Mouse (Mus musculus): ENCODE data around the gene Noto. TPM values are rescaled to one million over a fixed set of nuclear protein-coding genes. Genes with fewer than 3 reads are reported as not detected.
"Not testable (repeated sequence)": the region's sequence is repeated elsewhere in the genome, so short reads cannot be mapped to it uniquely, and the experiment has no call there.

Gene Noto
- total RNA-seq, 2 experiments from 2014 or later: not detected

- ATAC-seq (replicated peaks; ENCODE audit: poor library complexity): no peak
Measured at GRCm38 (mm10) chr6:85419150-85419549, 4.5 kb upstream of the Noto start.

GRCm38 (mm10) chr6:85431274-85431841, 7.7 kb downstream of the Noto start:
- ATAC-seq (replicated peaks; ENCODE audit: poor library complexity): no peak

- peak; percentile 97 for ATAC-seq (replicated peaks; ENCODE audit: poor library complexity)
Measured at GRCm38 (mm10) chr6:85431842-85432431, 8.3 kb downstream of the Noto start, which contains the start of gene Smyd5. Smyd5 (plus strand) TSS chr6:85431989.

GRCm38 (mm10) chr6:85433865-85434264, 10.2 kb downstream of the Noto start:
- peak; percentile 54 for ATAC-seq (replicated peaks; ENCODE audit: poor library complexity)

- no peak; the same call in 1 of the 2 replicates for ATAC-seq (replicated peaks; ENCODE audit: poor library complexity)
Measured at GRCm38 (mm10) chr6:85436204-85436603, 12.5 kb downstream of the Noto start.

GRCm38 (mm10) chr6:85436631-85437030, 12.9 kb downstream of the Noto start:
- no peak for ATAC-seq (replicated peaks; ENCODE audit: poor library complexity)

- no peak for ATAC-seq (replicated peaks; ENCODE audit: poor library complexity)
Measured at GRCm38 (mm10) chr6:85441142-85441541, 17.5 kb downstream of the Noto start.

- ATAC-seq (replicated peaks; ENCODE audit: poor library complexity): no peak
Measured at GRCm38 (mm10) chr6:85443488-85444233, 20.0 kb downstream of the Noto start.

DNA sequence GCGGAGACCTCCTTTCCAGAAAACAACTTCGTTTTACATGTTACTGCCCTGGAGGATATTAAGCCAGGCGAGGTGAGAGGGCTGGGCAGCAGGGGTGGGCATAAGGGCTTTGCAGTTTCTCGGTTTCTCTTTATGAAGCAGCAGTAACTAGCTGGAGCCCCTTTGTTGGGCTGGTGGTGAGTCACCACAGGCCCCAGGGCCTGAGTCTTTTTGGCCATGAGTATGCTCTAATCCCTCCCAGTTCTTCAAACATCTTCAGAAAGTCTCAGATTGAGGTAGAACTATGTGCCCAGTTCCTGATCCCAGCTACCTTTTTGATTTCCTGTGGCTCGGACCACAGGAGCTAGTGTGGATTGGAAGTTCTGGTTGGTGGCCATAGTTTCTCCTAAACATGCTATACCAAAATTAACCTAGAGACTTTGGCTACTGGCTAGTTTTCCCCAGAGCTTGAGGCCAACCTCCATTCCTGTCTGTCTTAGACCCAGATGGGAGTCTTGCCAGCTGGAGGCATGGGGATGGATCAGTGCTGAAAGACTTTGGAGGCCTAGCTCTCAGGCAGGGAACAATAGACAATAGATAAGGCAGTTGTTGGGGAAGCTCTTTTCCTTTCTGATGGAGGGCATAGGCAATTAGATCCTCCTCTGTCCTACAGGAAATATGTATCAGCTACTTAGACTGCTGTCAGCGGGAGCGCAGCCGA, 20.7 kb downstream of the Noto start:
- ATAC-seq (replicated peaks; ENCODE audit: poor library complexity): no peak

DNA sequence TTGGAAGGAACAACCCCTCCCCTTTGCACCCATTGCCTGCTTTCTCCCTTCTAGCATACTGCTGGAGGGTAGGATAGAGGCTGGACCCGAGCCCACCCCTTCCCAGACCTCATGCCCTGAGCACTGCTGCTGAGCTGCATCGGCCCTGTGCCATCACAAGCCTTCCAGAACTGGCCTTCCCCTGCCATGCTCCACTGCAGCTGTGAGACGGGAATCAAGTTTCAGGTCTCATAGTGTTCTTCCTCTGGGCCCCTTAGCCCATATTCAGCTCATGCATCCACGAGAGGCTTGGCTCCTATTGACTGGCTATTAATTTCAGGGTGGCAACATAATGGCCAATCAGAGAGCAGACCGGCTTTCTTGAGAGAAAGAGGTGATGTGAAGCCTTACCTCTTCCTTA, 21.6 kb downstream of the Noto start:
- no peak for ATAC-seq (replicated peaks; ENCODE audit: poor library complexity)

GRCm38 (mm10) chr6:85447351-85447750, 23.7 kb downstream of the Noto start:
- ATAC-seq (replicated peaks; ENCODE audit: poor library complexity): no peak

- not testable (repeated sequence) for ATAC-seq (replicated peaks; ENCODE audit: poor library complexity)
Measured at GRCm38 (mm10) chr6:85450140-85450539, 26.5 kb downstream of the Noto start.

GRCm38 (mm10) chr6:85450697-85451663, 27.3 kb downstream of the Noto start, which contains the start of gene Cct7:
Cct7 (plus strand) TSS chr6:85451514.
- ATAC-seq (replicated peaks; ENCODE audit: poor library complexity): peak; percentile 78

GRCm38 (mm10) chr6:85451664-85452410, 28.2 kb downstream of the Noto start, which contains the start of gene Pradc1:
Pradc1 (minus strand) TSS chr6:85451970.
- ATAC-seq (replicated peaks; ENCODE audit: poor library complexity): peak; percentile 72

- ATAC-seq (replicated peaks; ENCODE audit: poor library complexity): peak; percentile 2
Measured at GRCm38 (mm10) chr6:85452411-85452665, 28.7 kb downstream of the Noto start.

GRCm38 (mm10) chr6:85452816-85453215, 29.1 kb downstream of the Noto start:
- ATAC-seq (replicated peaks; ENCODE audit: poor library complexity): no peak

DNA sequence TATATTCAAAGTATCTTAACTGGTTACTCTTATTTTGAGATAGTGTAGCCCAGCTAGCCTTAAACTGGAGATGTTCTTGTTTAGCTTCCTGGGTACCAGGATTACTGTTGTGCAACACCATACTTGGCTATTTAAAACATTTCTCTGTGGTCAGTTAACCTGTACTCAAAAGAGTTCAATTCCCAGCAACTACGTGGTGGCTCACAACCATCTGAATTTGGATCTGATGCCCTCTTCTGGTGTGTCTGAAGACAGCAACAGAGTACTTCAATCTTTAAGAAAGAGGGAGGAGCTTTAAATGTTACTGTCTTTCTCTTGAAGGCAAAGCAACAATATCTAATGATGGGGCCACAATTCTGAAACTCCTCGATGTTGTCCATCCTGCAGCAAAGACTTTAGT, 35.9 kb downstream of the Noto start:
- ATAC-seq (replicated peaks; ENCODE audit: poor library complexity): no peak

DNA sequence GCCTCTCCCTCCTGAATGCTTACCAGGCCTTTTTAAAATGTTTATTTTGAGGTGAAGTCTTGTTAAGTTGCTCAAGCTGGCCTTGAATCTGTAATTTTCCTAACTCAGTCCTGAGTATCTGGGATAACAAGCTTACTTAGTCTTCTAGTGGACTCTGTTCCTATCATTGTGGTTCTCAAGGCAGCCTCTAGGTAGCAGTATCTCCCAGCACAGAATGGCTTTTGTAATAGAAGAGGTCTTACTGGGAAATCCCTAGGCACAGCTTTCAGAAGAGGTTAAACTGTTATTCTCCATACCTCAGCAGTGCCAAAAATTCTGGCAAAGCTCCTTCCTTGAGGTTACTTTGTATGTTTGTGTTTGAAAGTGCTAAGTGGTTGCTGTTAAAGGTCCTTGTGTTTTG, 41.7 kb downstream of the Noto start:
- ATAC-seq (replicated peaks; ENCODE audit: poor library complexity): no peak

DNA sequence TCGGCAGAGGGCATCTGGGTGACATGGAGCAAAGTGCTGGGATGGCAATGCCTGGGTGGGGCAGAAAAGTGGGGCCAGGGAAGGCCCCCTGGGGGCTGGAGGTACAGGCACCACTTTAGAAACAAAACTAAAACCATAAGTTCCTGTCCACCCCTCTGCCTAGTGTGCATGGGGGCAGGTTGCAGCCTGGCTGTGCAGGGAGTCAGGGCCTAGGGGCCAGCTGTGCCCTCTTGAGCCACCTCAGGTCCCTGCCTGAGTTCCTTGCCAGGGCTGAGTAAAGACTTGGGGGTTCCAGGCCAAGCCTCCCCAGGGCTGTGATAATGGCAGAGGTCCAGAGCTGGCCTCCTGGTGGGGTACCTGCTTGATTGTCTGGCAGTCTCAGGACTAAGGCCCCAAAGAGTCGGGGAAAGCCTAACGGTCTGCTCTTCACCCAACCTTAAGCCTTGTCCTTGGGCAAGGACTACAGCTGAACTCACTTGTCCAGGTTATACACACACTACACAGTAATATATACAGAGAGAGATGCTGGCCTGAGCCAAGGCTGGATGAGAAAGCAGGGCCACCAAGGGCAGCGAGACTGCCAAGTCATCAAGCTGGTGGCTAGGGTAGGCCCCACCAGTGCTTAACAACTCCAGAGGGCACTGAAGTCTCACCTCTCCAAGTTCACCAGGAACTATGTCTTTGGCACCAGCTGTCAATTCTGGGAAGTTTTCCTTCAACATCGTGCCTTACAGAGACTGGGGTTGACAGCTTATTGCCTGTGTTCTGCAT, 46.2 kb downstream of the Noto start:
- ATAC-seq (replicated peaks; ENCODE audit: poor library complexity): no peak; the same call in 1 of the 2 replicates
